Mouse (Mus musculus) left cerebral cortex, postnatal 4 days (tissue): ENCODE measurements at regions not wholly inside any gene's neighbourhood (a gene's known extent, or its start where the extent isn't known, plus 50 kb on each side); places are given as distances from the start of the nearest gene placed in this dataset.

ENCODE experiments used
- DNase-seq: peaks from one replicate; pipeline ENCODE4 v3.0.0-alpha.2; 2022
- intact Hi-C: fragments of 180-260 bp; cut with DNase I; formaldehyde crosslinking; loops from one replicate; pipeline ENCODE4 v1.15.1; 2025

DNA sequence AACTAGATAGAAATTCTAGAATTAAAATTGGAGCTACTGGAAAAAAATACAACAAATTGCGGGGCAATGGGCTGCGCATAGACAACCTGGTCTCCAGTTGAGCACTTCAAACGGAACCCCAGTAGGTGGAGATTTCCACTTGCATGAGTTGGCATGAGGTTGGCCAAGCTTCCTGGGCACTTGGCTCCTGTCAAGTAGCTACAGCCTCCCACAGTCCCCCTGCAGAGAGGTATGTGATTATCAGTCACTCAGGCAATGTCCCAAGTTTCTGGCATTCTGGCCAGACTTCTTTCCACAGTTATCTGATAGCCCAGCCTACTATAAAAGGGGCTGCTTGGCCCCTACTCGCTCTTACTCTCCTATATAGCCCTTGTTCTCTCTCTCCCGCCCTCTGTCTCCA is 1159.4 kb upstream of the Tmeff2 start:
- intact Hi-C loops, result no loop called here
- DNase-seq, result peak; percentile 1
